Mouse (Mus musculus) T-helper 1 cell (primary cell): Measurements from ENCODE around the gene Abcc8.

ENCODE experiments used
- in situ Hi-C: fragments of 300-600 bp; cut with MboI, MseI; formaldehyde crosslinking; loops from one replicate; pipeline ENCODE4 v1.15.1; 2025; ENCODE audit warnings: high pct_unique_total_duplicates

Gene Abcc8

GRCm38 (mm10) chr7:46058882-46059281 lies 121.0 kb downstream of the Abcc8 start:
- in situ Hi-C loops = no loop called here
